Mouse (Mus musculus): ENCODE measurements at regions not wholly inside any gene's neighbourhood (a gene's known extent, or its start where the extent isn't known, plus 50 kb on each side); places are given as distances from the start of the nearest gene placed in this dataset.
"Not testable (repeated sequence)": the region's sequence is repeated elsewhere in the genome, so short reads cannot be mapped to it uniquely, and the experiment has no call there.

DNA sequence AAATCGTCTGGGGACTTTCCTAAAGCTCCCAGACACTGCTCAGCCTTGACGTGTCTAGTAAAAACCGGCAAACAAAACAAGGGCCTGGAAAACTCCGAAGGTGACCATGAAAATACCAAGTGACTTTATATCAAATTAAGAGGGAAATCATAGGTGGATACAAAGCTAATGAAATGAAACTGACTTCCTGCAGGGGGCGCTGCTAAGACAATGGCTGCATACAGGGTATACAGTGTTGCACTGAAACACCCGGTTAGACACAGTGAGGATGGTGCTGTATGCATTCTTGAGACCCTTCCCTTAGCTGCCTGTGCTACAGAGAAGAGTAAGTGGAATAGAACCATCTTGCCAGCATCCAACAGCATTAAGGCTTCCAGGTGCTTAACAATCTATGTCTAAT, 99.7 kb upstream of the Tcerg1l start:
- DNase-seq, result no peak

DNA sequence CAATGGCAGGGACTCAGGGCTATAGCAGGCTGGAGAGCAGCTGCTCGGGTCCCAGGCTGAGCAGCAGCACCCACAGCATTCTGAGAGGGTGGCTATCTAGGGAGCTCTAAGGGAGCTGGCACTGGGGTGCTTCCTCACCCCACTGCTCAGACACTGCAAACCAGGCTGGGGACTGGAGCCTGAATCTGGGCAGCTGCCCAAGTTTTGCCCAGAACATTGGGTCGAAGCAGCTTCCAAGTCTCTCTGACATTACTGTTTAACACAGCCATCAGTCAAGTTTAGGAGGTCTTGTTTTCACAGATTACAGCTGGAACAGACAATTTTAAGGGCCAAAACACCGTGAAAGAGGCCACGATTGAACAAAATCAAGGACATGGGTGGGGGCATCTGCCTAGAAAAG, 96.1 kb upstream of the Tcerg1l start:
- no peak for DNase-seq

DNA sequence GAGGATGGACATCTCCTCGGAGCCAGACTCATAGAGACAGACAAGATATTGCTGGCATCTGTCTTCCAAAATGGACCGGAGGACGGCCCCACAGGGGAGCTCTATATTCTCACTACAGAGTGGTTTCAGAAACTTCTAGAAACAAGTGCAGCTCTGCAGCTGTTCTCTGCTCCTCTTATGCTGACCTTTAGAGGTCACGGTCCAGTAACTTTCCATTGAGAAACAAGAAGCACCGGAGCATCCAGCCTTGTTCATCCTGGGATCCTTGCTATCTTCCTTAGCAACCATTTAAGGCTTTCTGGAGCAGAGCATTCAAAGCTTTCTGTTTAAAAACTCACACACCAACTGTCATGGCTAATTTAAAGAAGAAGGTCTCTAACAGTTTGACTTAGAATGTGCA, 94.7 kb upstream of the Tcerg1l start:
- DNase-seq, result no peak

DNA sequence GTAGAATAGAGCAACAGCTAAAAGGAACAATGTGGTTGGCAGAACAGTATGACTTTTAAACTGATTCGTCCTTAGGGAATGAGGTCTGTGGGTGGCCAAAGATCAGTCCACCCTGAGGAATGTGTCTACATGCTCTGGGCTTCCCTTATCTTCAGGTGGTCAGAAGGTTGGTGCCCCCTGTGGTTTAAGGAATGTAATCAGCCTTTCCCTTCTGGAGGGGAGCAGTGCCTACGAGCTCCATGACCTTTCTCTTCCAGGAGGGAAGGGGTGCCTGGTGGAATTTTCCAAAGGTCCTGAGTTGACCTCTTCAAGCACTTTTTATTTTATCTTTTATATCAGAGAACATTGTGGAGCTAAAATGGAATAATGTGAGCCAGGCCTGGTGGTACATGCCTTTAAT, 91.9 kb upstream of the Tcerg1l start:
- DNase-seq, result no peak

DNA sequence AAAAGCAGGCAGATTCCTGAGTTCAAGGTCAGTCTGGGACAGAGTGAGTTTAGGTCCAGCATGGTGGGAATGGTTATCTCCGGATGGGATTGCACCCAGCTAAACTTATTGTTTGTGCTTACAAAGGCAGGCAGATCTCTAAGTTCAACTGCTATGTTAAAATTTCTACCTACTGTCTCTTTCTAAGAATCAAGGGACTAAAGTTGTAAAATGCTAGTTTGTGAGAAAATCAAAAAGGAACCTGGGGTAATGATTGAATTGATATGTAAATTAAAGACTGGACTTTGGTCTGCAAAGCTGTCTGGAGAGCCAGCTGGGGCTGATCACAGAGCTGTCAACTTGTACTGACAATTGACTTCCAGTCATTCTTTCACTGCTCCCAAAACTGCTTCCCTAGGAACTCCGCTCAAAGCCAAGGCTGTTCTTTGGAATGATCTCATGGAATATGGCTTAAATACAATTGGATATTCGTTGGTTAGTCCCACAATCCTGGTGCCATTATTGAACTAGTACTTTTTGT, 90.7 kb upstream of the Tcerg1l start:
- no peak for DNase-seq

DNA sequence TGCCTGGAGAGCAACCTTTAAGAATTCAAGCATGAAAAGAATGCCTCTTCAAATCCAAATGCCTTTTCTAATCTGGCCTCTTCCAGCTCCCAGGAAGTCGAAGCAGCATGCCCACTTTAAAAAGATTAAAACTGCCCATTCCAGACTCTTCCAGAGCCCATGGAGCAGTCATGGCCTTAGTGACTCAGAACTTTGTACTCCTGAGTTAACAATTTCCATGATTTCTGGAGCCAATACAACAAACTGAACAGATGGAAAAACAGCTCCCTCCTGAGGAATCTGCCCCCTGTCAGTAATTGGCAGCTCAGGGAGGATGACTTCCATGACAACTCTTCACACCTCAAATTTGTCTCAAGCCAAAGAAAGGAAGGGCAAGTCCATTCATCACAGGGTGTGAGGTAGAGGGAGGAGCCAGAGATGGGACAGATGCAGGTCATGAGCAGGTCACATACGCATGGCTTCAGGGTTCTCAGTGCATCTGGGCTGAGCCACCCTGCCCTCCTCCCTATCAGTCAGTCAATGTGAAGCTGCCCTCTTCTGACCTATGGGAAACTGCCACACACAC, 75.4 kb upstream of the Tcerg1l start:
- no peak for DNase-seq

DNA sequence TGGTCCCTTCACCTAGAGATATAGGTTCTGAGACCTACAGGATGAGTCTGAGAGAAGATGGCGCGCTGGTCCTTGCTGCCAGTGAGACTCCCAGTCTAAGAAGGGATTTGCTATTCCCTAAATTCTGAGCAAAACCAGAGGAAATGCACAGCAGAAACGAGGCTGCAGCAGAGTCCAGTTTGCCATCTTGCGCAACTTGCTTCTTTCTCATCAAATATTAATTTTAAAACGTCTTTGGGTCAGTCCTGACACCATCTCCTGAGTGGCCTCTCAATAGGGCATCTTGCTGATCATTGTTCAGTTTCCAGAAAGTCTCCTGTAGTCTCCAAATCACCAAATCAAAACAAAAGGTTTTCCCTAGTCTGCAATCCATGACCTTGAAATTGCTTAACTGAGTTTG, 74.8 kb upstream of the Tcerg1l start:
- DNase-seq, result no peak

DNA sequence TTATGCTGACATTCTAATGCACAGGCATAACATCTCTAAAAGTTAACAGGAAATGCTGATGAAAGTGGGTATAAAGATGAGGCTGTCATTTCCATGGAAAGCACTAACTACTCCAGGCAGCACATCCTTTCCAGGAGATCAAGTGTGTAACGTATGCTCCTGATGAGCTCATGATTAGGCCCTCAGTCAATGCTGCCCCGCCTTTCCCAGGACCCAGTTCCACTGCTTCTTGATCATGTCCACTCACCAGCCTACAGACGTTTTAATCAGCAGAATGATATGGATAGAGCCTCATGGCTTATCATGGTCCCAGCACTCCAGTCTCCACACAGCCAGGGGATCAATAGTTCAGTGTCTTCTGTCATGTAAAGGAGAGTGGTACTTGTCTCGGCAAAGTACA, 71.7 kb upstream of the Tcerg1l start:
- DNase-seq, result no peak

DNA sequence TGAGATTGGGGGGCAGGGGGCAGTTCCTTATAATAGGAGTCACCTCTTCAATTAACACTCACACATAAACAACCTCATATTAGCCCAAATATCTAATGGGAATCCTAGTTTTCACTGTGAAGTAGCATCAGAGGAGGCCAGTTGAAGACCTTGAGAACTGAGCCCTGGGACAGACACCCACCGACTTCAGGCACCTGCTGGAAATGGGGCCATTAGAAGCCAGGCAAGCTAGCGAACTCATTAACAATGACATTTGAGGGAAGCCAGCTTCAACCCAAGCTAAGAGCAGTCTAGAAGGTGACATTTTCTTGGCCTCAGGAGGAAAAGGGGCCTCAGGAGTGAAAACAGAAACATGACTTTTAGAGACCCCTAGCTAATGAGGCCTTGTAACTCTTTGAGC, 70.9 kb upstream of the Tcerg1l start:
- DNase-seq, result no peak

DNA sequence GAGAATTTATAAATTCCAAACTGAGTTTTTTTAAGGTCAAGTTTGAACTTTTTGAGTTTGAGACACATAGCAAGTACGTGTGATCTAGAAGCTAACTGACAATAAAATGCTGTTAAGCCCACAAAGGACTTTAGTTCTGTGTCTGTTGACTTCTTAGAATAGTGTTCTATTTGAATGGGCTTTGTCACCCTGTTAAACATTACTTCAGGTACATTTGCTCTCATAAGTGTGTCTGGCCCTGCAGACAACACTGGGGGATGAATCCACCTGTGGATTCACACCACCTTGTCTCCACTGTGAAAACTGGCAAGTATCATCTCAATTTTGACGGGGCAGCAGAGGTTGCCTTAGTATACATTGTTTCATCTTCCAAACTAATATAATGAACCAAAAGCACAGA, 70.5 kb upstream of the Tcerg1l start:
- no peak for DNase-seq

DNA sequence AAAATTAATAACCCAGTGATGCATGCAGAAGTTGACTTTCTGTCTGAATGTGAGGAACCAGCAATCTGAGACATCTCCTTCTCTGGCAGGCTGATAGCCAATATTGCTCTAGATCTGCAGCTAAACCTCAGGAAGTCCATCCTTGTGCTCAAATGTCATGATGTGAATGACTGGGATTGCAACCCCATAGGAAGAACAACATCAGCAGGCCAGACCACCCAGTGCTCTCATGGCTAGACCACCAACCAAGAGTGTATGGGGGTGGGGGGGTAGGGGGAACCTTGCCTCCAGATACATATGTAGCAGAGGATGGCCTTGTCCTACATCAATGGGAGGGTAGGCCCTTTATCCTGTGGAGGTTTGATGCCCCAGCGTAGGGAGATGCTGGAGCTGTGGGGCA, 69.9 kb upstream of the Tcerg1l start:
- no peak for DNase-seq

DNA sequence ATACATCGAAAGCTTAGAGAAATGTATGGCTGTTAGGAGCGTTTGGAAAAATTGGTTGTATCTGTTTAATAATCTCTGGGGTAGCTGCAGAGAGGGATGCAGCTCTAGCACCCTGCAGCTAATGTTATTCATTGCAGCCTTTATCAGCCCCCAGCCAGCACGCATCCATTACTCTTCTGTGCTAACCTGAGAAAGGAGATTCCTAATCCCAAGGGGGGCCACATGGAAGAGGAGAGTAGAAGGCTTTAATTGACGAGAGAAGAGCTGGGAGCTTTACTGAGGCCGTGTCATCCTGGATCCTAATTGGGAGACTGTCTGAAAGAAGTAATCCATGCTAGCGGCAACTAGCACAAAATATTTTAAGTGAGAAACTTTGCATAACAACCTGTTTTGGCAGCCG, 60.4 kb upstream of the Tcerg1l start:
- DNase-seq, result no peak

DNA sequence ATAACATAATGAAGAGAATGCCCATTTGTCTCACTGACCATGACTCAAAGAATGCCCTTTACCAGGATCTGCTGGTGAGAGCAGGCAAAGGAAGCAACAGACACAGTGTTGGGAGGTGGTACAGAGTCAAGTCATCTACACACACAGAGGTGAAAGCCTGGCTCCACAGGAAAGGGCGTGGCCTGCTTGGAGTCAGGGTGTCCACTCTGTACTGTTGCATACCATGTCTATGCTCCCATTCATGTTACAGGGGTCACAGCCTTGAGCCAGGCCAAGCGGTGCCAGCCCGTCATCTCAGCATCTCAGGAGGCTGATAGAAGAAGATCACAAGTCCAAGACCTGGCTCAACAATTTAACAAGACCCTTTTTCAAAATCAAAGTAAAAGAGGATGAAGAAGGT, 57.8 kb upstream of the Tcerg1l start:
- DNase-seq, result no peak

DNA sequence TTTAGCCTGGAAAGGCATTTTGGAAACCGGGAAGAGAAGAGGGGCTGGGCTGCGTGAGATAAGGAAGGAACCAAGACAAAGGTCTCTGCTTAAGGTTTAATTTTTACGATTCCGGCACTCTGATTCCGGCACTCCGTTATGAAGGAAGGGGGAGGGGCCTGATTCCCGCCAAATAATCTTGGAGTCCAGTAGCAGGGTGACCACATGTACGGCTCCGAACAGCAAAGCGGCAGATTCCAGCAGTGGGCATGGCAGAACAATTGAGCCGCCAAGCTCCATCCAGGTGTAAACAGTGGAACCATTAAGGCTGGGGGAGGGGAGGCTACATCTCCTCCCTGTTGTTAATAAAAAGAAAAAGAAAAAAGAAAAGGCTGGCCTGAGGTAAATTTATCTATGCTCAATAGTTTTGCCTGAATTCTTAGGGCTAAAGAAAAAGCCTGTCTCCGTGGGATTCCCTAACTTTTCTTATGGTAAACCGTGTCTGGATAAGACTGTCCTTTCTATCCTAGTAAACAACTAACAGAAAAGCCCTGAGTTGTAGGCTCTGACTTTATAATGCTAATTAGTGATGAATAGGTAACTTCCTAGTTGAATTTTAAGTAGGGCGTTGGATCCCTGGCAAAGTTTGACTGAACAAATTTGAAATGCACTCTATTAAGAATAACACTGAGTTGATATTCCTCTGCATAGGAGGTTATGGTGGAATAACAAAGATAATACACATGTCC, 57.1 kb upstream of the Tcerg1l start:
- not testable (repeated sequence) for DNase-seq

DNA sequence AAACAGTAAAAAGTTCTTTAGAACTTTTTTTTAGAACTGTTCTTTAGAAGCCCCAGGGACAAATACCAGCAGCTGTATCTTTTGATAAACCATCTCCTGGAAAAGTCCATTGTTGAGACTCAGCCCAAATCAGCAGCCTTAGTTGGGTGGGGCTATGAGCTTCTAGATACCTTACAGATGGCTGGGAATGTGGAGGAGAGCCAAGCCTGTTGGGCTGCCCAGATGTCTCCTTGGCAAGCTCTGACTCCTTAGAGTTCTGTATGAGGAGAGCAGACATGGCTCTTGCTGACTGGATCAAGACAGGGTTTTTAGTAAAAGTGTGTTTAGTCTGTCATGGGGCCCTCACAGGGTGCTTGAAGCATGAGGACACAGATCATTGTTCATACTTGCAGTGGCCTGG, 53.8 kb upstream of the Tcerg1l start:
- DNase-seq, result peak in 1 of 2 experiments; percentile 21

DNA sequence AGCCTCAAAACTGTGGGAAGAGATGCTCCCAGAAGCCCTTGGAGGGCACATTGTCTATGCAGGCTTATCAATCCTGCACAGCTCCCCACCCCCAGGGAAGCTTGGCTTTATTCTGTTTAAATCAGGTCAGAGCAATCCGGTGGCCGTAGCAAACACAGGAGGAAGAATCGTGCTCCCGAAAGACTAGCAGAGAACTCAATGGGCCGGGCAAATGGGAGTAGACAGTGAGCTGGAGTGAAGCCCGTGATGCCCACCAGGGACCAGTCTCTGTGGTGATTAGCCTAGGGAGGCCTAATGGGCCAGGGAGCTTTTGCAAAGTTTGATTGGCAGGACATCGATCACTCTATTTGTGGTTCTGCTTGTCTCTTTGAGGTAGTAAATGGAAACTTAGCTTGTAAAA, 51.0 kb upstream of the Tcerg1l start:
- DNase-seq, result no peak
